Mouse (Mus musculus) neural tube, embryonic 13.5 days (tissue): ENCODE results near the gene Gtf2ird1. TPM values are rescaled to one million over a fixed set of nuclear protein-coding genes. Genes with fewer than 3 reads are reported as not detected.
"Not testable (repeated sequence)": the region's sequence is repeated elsewhere in the genome, so short reads cannot be mapped to it uniquely, and the experiment has no call there.

ENCODE experiments used
- ATAC-seq: fragments of 200-750 bp; cut with Nextera tagmentation; 2 replicates; pipeline ENCODE4 v1.8.0; 2017; ENCODE audit warnings: low read depth, mild to moderate bottlenecking, moderate TSS enrichment, moderate library complexity
- H3K27ac ChIP-seq: fragments of 300-500 bp; sonication (generic); replicated peaks from 2 replicates; pipeline ENCODE4 v1.5.1; 2015; ENCODE audit warnings: moderate library complexity, mild to moderate bottlenecking, inconsistent platforms
- H3K27me3 ChIP-seq: fragments of 300-500 bp; sonication (generic); 2 replicates; pipeline ENCODE4 v1.6.1; 2015; ENCODE audit warnings: mild to moderate bottlenecking, inconsistent platforms
- H3K36me3 ChIP-seq: fragments of 300-500 bp; sonication (generic); 2 replicates; pipeline ENCODE4 v1.6.1; 2015; ENCODE audit warnings: mild to moderate bottlenecking, inconsistent platforms
- H3K4me1 ChIP-seq: fragments of 300-500 bp; sonication (generic); replicated peaks from 2 replicates; pipeline ENCODE4 v1.6.1; 2015; ENCODE audit warnings: inconsistent platforms
- H3K4me2 ChIP-seq: fragments of 300-500 bp; sonication (generic); 2 replicates; pipeline ENCODE4 v1.6.1; 2015; ENCODE audit warnings: inconsistent platforms, mild to moderate bottlenecking, moderate library complexity
- H3K4me3 ChIP-seq: fragments of 300-500 bp; sonication (generic); 2 replicates; pipeline ENCODE4 v1.5.1; 2015; ENCODE audit warnings: mild to moderate bottlenecking, inconsistent platforms
- H3K9ac ChIP-seq: fragments of 300-500 bp; sonication (generic); 2 replicates; pipeline ENCODE4 v1.6.1; 2015; ENCODE audit warnings: moderate library complexity, mild to moderate bottlenecking, inconsistent platforms
- H3K9me3 ChIP-seq: fragments of 300-500 bp; sonication (generic); 2 replicates; pipeline ENCODE4 v1.6.1; 2016; ENCODE audit warnings: inconsistent platforms
- WGBS: fragments of 180-500 bp; shearing (Covaris S2); methylation state at CpG from one replicate; pipeline ENCODE4 v1.1.7; 2015; 5-methylcytosine and 5-hydroxymethylcytosine counted together
- polyA plus RNA-seq: library from polyadenylated mRNA; unstranded; fragments of >200 nt; fragmentation: Nextera tagmentation; extraction: Ambion mirVana; gene quantifications from 2 replicates; pipeline ENCODE4 v1.2.1, GENCODE M21; 2015

Gtf2ird1 gene
- polyA plus RNA-seq, 1 experiment from 2014 or later, result 63.1 TPM

GRCm38 (mm10) chr5:134352527-134353001 lies 104.0 kb downstream of the Gtf2ird1 start:
- no peak for ATAC-seq
- Histone ChIP-seq H3K4me3 (no peak overlapping the region), H3K9ac (no peak overlapping the region), H3K27ac (no peak overlapping the region), H3K4me1 (0 out of 2 replicates have a peak, but pooled peaks cover 4% of the 10 kb centered on the region), H3K27me3 (no peaks in the 10 kb centered on the region), H3K36me3 (peaks cover 10% of the 10 kb centered on the region), H3K9me3 (no peaks in the 10 kb centered on the region), H3K4me2 (no peak overlapping the region)
- WGBS, result 83% methylated on average over 3 of the region's 3 CpGs

GRCm38 (mm10) chr5:134350660-134351059 lies 105.9 kb downstream of the Gtf2ird1 start:
- peak overlapping the region; percentile 21; the same call in 1 of the 2 replicates for H3K4me2 ChIP-seq
- WGBS, result 14% methylated on average over 10 of the region's 10 CpGs

DNA sequence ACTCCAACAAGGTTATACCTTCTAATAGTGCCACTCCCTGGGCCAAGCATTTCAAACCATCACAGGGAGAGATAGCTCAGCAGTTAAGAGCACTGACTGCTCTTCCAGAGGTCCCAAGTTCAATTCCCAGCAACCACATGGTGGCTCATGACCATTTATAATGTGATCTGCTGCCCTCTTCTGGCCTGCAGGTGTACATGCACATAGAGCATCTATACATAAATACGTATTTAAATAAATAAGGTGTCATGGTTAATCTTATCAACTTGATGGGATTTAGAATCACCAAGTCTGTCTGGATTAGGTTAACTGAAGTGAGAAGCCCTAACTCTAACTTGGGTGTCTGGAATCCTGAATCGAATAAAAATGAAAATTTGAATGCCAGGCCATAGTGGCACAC lies 109.5 kb downstream of the Gtf2ird1 start:
- Histone ChIP-seq H3K4me2 (no peak overlapping the region), H3K9me3 (no peaks in the 10 kb centered on the region), H3K36me3 (no peaks in the 10 kb centered on the region), H3K27me3 (no peaks in the 10 kb centered on the region), H3K9ac (no peak overlapping the region), H3K27ac (no peak overlapping the region), H3K4me3 (no peak overlapping the region), H3K4me1 (0 out of 2 replicates have a peak, but pooled peaks cover 4% of the 10 kb centered on the region)
- ATAC-seq, result no peak
- 85% methylated on average over 2 of the region's 2 CpGs for WGBS

More at GRCm38 (mm10) chr5:134350660-134351059, 105.9 kb downstream of the Gtf2ird1 start:
- no peaks in the 10 kb centered on the region for H3K9me3 ChIP-seq
- H3K27me3 ChIP-seq, result no peaks in the 10 kb centered on the region
- ATAC-seq, result peak; percentile 65; the same call in 1 of the 2 replicates
- H3K36me3 ChIP-seq, result no peaks in the 10 kb centered on the region
- H3K9ac ChIP-seq, result no peak overlapping the region
- no peak overlapping the region for H3K4me3 ChIP-seq
- H3K27ac ChIP-seq, result no peak overlapping the region
- H3K4me1 ChIP-seq, result 0 out of 2 replicates have a peak, but pooled peaks cover 4% of the 10 kb centered on the region

- no peak for ATAC-seq
- 88% methylated on average over 9 of the region's 9 CpGs for WGBS
- H3K9ac ChIP-seq, result no peak overlapping the region
These were observed 111.1 kb downstream of the Gtf2ird1 start for GRCm38 (mm10) chr5:134345449-134345848.

DNA sequence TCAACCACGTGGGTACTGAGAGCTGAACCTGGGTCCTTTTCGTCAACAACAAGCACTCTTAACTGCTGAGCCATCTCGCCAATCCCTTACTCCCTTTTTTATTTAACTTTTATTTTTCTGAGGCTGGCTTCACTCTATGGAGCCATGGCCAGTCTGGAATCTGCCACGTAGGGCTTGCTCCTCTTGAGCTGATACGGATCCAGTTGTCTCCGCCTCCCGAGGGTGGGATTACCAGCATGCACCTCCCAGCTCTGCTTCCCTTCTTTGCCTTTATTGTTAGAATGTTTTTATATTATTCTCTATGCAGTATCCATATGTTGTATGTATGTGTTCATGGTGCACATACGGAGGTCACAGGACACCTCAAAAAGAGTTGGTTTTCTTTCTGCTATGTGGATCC lies 112.4 kb downstream of the Gtf2ird1 start:
- no peak for ATAC-seq
- no peak overlapping the region for H3K9ac ChIP-seq
- 83% methylated on average over 8 of the region's 8 CpGs for WGBS
- H3K27me3 ChIP-seq, result no peaks in the 10 kb centered on the region
- H3K4me3 ChIP-seq, result no peak overlapping the region
- no peak overlapping the region for H3K27ac ChIP-seq
- no peaks in the 10 kb centered on the region for H3K4me1 ChIP-seq
- no peaks in the 10 kb centered on the region for H3K9me3 ChIP-seq
- H3K36me3 ChIP-seq, result no peaks in the 10 kb centered on the region
- no peak overlapping the region for H3K4me2 ChIP-seq

More at GRCm38 (mm10) chr5:134345449-134345848, 111.1 kb downstream of the Gtf2ird1 start:
- no peaks in the 10 kb centered on the region for H3K27me3 ChIP-seq
- H3K4me1 ChIP-seq, result 0 out of 2 replicates have a peak, but pooled peaks cover under 1% of the 10 kb centered on the region
- no peak overlapping the region for H3K27ac ChIP-seq
- no peaks in the 10 kb centered on the region for H3K9me3 ChIP-seq
- H3K4me2 ChIP-seq, result no peak overlapping the region
- H3K4me3 ChIP-seq, result no peak overlapping the region
- no peaks in the 10 kb centered on the region for H3K36me3 ChIP-seq

DNA sequence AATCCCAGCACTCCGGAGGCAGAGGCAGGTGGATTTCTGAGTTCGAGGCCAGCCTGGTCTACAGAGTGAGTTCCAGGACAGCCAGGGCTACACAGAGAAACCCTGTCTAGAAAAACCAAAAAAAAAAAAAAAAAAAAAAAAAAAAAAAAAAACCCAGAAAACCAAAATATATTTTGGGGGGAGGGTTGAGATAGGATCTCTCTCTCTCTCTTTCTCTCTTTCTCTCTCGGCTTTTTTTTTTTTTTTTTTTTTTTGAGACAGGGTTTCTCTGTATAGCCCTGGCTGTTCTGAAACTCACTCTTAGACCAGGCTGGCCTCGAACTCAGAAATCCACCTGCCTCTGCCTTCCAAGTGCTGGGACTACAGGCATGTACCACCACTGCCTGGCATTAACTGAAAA lies 113.0 kb downstream of the Gtf2ird1 start:
- H3K36me3 ChIP-seq, H3K27ac ChIP-seq, H3K9ac ChIP-seq, H3K9me3 ChIP-seq, H3K27me3 ChIP-seq, ATAC-seq, H3K4me3 ChIP-seq, H3K4me2 ChIP-seq, H3K4me1 ChIP-seq: not testable (repeated sequence)
- WGBS, result 100% methylated on average over 3 of the region's 4 CpGs

DNA sequence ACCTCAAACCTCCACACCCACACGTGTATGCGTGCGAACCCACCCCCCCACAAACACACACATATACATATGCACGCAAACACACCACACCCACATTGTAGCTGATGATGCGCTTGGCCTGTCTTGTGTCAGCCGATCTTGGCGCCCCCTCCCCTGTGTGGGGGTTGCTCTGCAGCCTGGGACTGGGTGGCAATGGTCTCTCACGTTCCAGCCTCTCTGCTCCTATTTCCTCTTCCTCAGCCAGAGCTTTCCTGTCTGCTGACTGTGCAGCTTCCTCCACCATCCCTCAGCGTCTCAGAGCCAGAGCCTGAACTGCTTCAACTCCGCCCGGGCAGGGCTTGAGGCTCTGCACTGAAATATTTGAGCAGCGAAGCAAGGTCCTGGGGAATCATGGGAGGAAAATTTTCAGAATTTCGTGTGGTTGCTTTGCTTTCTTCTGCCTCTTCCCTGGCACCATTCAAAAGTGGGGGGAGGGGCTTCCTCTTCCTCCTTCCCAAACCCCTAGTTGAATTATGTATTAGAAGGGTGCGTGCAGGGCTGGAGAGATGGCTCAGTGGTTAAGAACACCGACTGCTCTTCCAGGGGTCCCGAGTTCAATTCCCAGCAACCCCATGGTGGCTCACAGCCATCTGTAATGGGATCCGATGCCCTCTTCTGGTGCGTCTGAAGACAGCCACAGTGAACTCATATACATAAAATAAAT lies 113.9 kb downstream of the Gtf2ird1 start:
- H3K4me1 ChIP-seq, result no peaks in the 10 kb centered on the region
- no peak overlapping the region for H3K27ac ChIP-seq
- H3K9me3 ChIP-seq, result no peaks in the 10 kb centered on the region
- H3K36me3 ChIP-seq, result no peaks in the 10 kb centered on the region
- no peaks in the 10 kb centered on the region for H3K27me3 ChIP-seq
- WGBS, result 81% methylated on average over 18 of the region's 18 CpGs
- no peak overlapping the region for H3K4me3 ChIP-seq
- no peak overlapping the region for H3K4me2 ChIP-seq
- ATAC-seq, result no peak
- H3K9ac ChIP-seq, result no peak overlapping the region

- Histone ChIP-seq H3K4me2 (no peak overlapping the region), H3K9me3 (no peaks in the 10 kb centered on the region), H3K9ac (no peak overlapping the region), H3K4me3 (no peak overlapping the region), H3K27me3 (no peaks in the 10 kb centered on the region), H3K27ac (no peak overlapping the region), H3K36me3 (no peaks in the 10 kb centered on the region), H3K4me1 (no peaks in the 10 kb centered on the region)
- 95% methylated on average over 5 of the region's 5 CpGs for WGBS
- no peak for ATAC-seq
These were observed 114.8 kb downstream of the Gtf2ird1 start for GRCm38 (mm10) chr5:134341721-134342120.

GRCm38 (mm10) chr5:134341321-134341720 lies 115.2 kb downstream of the Gtf2ird1 start:
- WGBS, result 73% methylated on average over 10 of the region's 10 CpGs
- Histone ChIP-seq H3K27ac (no peak overlapping the region), H3K36me3 (no peaks in the 10 kb centered on the region), H3K4me2 (no peak overlapping the region), H3K9me3 (no peaks in the 10 kb centered on the region), H3K4me1 (no peaks in the 10 kb centered on the region), H3K4me3 (no peak overlapping the region), H3K9ac (no peak overlapping the region), H3K27me3 (no peaks in the 10 kb centered on the region)
- no peak for ATAC-seq

GRCm38 (mm10) chr5:134340101-134340522 lies 116.4 kb downstream of the Gtf2ird1 start:
- 15% methylated on average over 6 of the region's 6 CpGs for WGBS

GRCm38 (mm10) chr5:134337012-134337411 lies 119.5 kb downstream of the Gtf2ird1 start:
- not testable (repeated sequence) for H3K9me3 ChIP-seq, H3K27ac ChIP-seq, H3K4me1 ChIP-seq, ATAC-seq, H3K9ac ChIP-seq, H3K36me3 ChIP-seq, H3K4me2 ChIP-seq, H3K4me3 ChIP-seq, H3K27me3 ChIP-seq
- 47% methylated on average over 2 of the region's 2 CpGs for WGBS

More at GRCm38 (mm10) chr5:134340101-134340522, 116.4 kb downstream of the Gtf2ird1 start:
- H3K27me3 ChIP-seq, result no peaks in the 10 kb centered on the region
- no peaks in the 10 kb centered on the region for H3K9me3 ChIP-seq
- no peaks in the 10 kb centered on the region for H3K36me3 ChIP-seq
- no peak overlapping the region for H3K27ac ChIP-seq
- no peak overlapping the region for H3K9ac ChIP-seq
- no peak for ATAC-seq
- H3K4me2 ChIP-seq, result no peak overlapping the region
- H3K4me3 ChIP-seq, result no peak overlapping the region
- H3K4me1 ChIP-seq, result no peaks in the 10 kb centered on the region

GRCm38 (mm10) chr5:134332743-134333142 lies 123.8 kb downstream of the Gtf2ird1 start:
- no peaks in the 10 kb centered on the region for H3K36me3 ChIP-seq
- no peaks in the 10 kb centered on the region for H3K9me3 ChIP-seq
- no peak overlapping the region for H3K27ac ChIP-seq
- ATAC-seq, result no peak
- 26% methylated on average over 8 of the region's 8 CpGs for WGBS
- H3K9ac ChIP-seq, result no peak overlapping the region
- 0 out of 2 replicates have a peak, but pooled peaks cover 4% of the 10 kb centered on the region for H3K4me1 ChIP-seq
- no peak overlapping the region for H3K4me3 ChIP-seq
- H3K4me2 ChIP-seq, result no peak overlapping the region
- no peaks in the 10 kb centered on the region for H3K27me3 ChIP-seq
